In the genomic region with DNA sequence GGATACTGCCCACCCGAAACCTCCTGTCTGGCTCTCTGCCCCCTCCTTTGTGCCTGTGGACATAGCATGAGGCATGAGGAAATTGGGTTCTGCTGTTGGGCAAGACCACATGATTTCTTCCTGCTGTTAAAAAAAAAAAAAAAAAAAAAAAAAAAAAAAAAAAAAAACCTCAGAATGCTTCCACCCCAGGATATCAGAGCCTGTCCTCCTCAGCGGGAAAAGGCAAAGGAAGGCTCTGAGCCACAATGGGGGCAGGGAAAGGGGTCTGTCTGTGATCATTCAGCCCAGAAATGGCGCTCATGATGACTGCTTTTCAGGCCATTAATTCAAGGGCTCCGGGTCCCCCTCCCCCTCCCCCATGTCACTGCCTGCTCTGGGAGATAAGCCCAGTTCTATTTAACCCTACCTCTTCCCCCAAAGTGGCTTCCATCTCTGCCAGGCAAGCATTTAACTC, we compare ENCODE assay signal across 10 mouse cellular contexts. TPM values are rescaled to one million over a fixed set of nuclear protein-coding genes. Genes with fewer than 3 reads are reported as not detected.
A peak's percentile ranks its signal among the peaks of the same experiment; 100 is the strongest.
DNase-seq lines count a peak whose midpoint lies in the region; ATAC-seq and TF ChIP-seq lines count a peak whose summit lies in the region.
"Had no signal": no experiment of that assay in that cellular context is flagged by ENCODE, and none has a peak within 500 bp of the region (broad histone marks: within the 10 kb centered on the region; RNA-seq: fewer than 3 reads in every experiment).

No protein-coding gene starts in this region.

- H3K4me1 ChIP-seq in G1E (ENCODE audit: insufficient read depth, low read depth, low read length) = peaks cover 66% of the 10 kb centered on the region

- peaks cover 20% of the 10 kb centered on the region for H3K9me3 ChIP-seq in G1E (replicated peaks)
- H3K9me3 ChIP-seq: intestine, embryonic 15.5 days; limb, embryonic 15.5 days had no signal

- no peaks in the 10 kb centered on the region for H3K36me3 ChIP-seq in G1E (replicated peaks)
- H3K36me3 ChIP-seq: intestine, embryonic 15.5 days; limb, embryonic 15.5 days had no signal

- peak overlapping the region; percentile 55; the same call in 1 of the 2 replicates for H3K4me3 ChIP-seq in G1E (ENCODE audit: low read depth, low read length)
- H3K4me3 ChIP-seq: intestine, embryonic 15.5 days; limb, embryonic 15.5 days had no signal

- no peak for TF ChIP-seq CTCF in G1E (IDR thresholded peaks at IDR 0.05; ENCODE audit: low read depth, low read length)

- DNase-seq in cerebellum, postnatal 10 days = peak; percentile 47 to 60
- no peak for DNase-seq in cerebellum, adult 9-10 months
- DNase-seq in G1E (ENCODE audit: low spot score) = peak; percentile 85
- DNase-seq in heart, adult 18-20 months = no peak
- no peak for DNase-seq in left cerebral cortex, adult 8-10 months (ENCODE audit: low spot score in 2 of 2)
- no peak for DNase-seq in adrenal gland, adult 8-10 months

- peak; percentile 83 for ATAC-seq in G1E (ENCODE audit: extremely low read depth, insufficient number of reproducible peaks, low FRiP score, poor library complexity, severe bottlenecking)
- peak; percentile 33 to 42; a peak in 2 of 4 replicates for ATAC-seq in hematopoietic stem cell, adult 5-6 weeks (replicated peaks in 1 of 2; ENCODE audit: insufficient read depth in 1 of 2, low FRiP score in 2 of 2, low TSS enrichment in 1 of 2, low read depth in 1 of 2, poor library complexity in 2 of 2, severe bottlenecking in 2 of 2)
- peak; percentile 43; the same call in 1 of the 2 replicates for ATAC-seq in megakaryocyte-erythroid progenitor cell, adult 5-6 weeks (replicated peaks; ENCODE audit: low FRiP score, low TSS enrichment, poor library complexity, severe bottlenecking)
- ATAC-seq: intestine, embryonic 15.5 days had no signal

- H3K27me3 ChIP-seq in G1E (ENCODE audit: insufficient read depth, low read length) = peaks cover 39% of the 10 kb centered on the region

RNA-seq across cellular contexts. Expression of a gene that starts 4.0 kb away (rescaled TPM):
- total RNA-seq in G1E (2014; fragmentation: Nextera tagmentation) = not detected in 2 replicates
- total RNA-seq in G1E (2017) = not detected in 2 replicates
- polyA plus RNA-seq in G1E (2012) = 0.02 TPM in 1 of 2 replicates, not detected in the other
- not detected in 2 replicates for total RNA-seq in hematopoietic stem cell, adult 5-6 weeks (2017)
- not detected in 2 replicates for total RNA-seq in megakaryocyte-erythroid progenitor cell, adult 5-6 weeks (2014; fragmentation: Nextera tagmentation)
- total RNA-seq in megakaryocyte-erythroid progenitor cell, adult 5-6 weeks (2017) = not detected in 2 replicates
- total RNA-seq in heart, adult 18-20 months (2021) = not detected
- 100 to 1,000 TPM; 130 to 145 (median 137) TPM for total RNA-seq in left cerebral cortex, adult 8-10 months (2022)
- under 1 TPM in 2 of 4 experiments, not detected in 2; 0.11 to 0.17 TPM for total RNA-seq in adrenal gland, adult 8-10 months (2022)
- polyA plus RNA-seq: intestine, embryonic 15.5 days; limb, embryonic 15.5 days had no signal

RNA-seq across cellular contexts. Expression of a gene that starts 18.1 kb away (rescaled TPM):
- total RNA-seq in G1E (2014; fragmentation: Nextera tagmentation) (22.5 and 24.7 TPM in 2 replicates), G1E (2017) (20.2 and 22.5 TPM in 2 replicates)
- 18.2 and 19.7 TPM in 2 replicates for polyA plus RNA-seq in G1E (2012)
- total RNA-seq in hematopoietic stem cell, adult 5-6 weeks (2017) = 14.7 and 18.9 TPM in 2 replicates
- 13.8 and 21.1 TPM in 2 replicates for total RNA-seq in megakaryocyte-erythroid progenitor cell, adult 5-6 weeks (2014; fragmentation: Nextera tagmentation)
- 16.2 and 31.5 TPM in 2 replicates for total RNA-seq in megakaryocyte-erythroid progenitor cell, adult 5-6 weeks (2017)
- total RNA-seq in heart, adult 18-20 months (2021) = 1 to 10 TPM; 5.0 to 5.8 TPM
- 10 to 100 TPM; 10.4 to 14.3 (median 12.4) TPM for total RNA-seq in left cerebral cortex, adult 8-10 months (2022)
- total RNA-seq in adrenal gland, adult 8-10 months (2022) = 10 to 100 TPM; 13.2 to 19.7 (median 14.6) TPM

RNA-seq across cellular contexts. Expression of a gene that starts 58.7 kb away (rescaled TPM):
- total RNA-seq in G1E (2014; fragmentation: Nextera tagmentation) (0.34 and 0.75 TPM in 2 replicates), G1E (2017) (0.06 and 0.16 TPM in 2 replicates)
- not detected in 2 replicates for polyA plus RNA-seq in G1E (2012)
- 3.9 and 5.6 TPM in 2 replicates for total RNA-seq in hematopoietic stem cell, adult 5-6 weeks (2017)
- total RNA-seq in megakaryocyte-erythroid progenitor cell, adult 5-6 weeks (2014; fragmentation: Nextera tagmentation) = 2.4 and 5.0 TPM in 2 replicates
- total RNA-seq in megakaryocyte-erythroid progenitor cell, adult 5-6 weeks (2017) = 0.04 and 1.6 TPM in 2 replicates
- total RNA-seq in heart, adult 18-20 months (2021) = 10 to 100 TPM; 11.6 to 16.1 TPM
- 100 to 1,000 TPM; 130 to 163 (median 146) TPM for total RNA-seq in left cerebral cortex, adult 8-10 months (2022)
- 10 to 100 TPM in 3 of 4 experiments, 1 to 10 TPM in 1; 9.9 to 13.8 (median 11.1) TPM for total RNA-seq in adrenal gland, adult 8-10 months (2022)

Comparison
In these comparisons a context has a peak if more than half of its experiments do, and no peak if none do; other contexts are left out.
1. DNase-seq: peak in cerebellum, postnatal 10 days (2 of 2) and G1E (single experiment); none in cerebellum, adult 9-10 months (single experiment), heart, adult 18-20 months (0 of 2), left cerebral cortex, adult 8-10 months (0 of 2) and adrenal gland, adult 8-10 months (single experiment).
2. RNA of a gene that starts 4.0 kb away (total RNA-seq): 130 to 145 TPM in left cerebral cortex, adult 8-10 months; 0.11 to 0.17 TPM in adrenal gland, adult 8-10 months, not detected in G1E, not detected in hematopoietic stem cell, adult 5-6 weeks, not detected in megakaryocyte-erythroid progenitor cell, adult 5-6 weeks and not detected in heart, adult 18-20 months; every median in the first group is over 100 times any median in the second.
3. RNA of a gene that starts 58.7 kb away (total RNA-seq): 130 to 163 TPM in left cerebral cortex, adult 8-10 months; 11.6 to 16.1 TPM in heart, adult 18-20 months, 9.9 to 13.8 TPM in adrenal gland, adult 8-10 months, 0.04 to 5.0 TPM in megakaryocyte-erythroid progenitor cell, adult 5-6 weeks, 3.9 to 5.6 TPM in hematopoietic stem cell, adult 5-6 weeks and 0.06 to 0.75 TPM in G1E; every median in the first group is over 4 times any median in the second.
4. Peak in every context shown above with its lines, with median percentiles within 50 percentile points of each other: ATAC-seq.